Mouse (Mus musculus) ES-Bruce4 (cell line): ENCODE data around the gene Dync1li1. TPM values are rescaled to one million over a fixed set of nuclear protein-coding genes. Genes with fewer than 3 reads are reported as not detected.
"Not testable (repeated sequence)": the region's sequence is repeated elsewhere in the genome, so short reads cannot be mapped to it uniquely, and the experiment has no call there.

ENCODE experiments used
- H3K27ac ChIP-seq: 2 replicates; pipeline ENCODE4 v1.5.1; 2012; ENCODE audit warnings: low read length, inconsistent platforms; ENCODE audit not compliant: insufficient read depth
- H3K27me3 ChIP-seq: 2 replicates; pipeline ENCODE4 v1.6.1; 2012; ENCODE audit warnings: mild to moderate bottlenecking, low read length, inconsistent platforms; ENCODE audit not compliant: control insufficient read depth, poor library complexity, insufficient read depth, severe bottlenecking
- H3K36me3 ChIP-seq: 2 replicates; pipeline ENCODE4 v1.6.1; 2012; ENCODE audit warnings: inconsistent platforms, mild to moderate bottlenecking, low read length, moderate library complexity; ENCODE audit not compliant: control insufficient read depth, poor library complexity, insufficient read depth, severe bottlenecking
- H3K4me1 ChIP-seq: one replicate; pipeline ENCODE4 v1.8.1; 2011; ENCODE audit warnings: low read length; ENCODE audit not compliant: control insufficient read depth, insufficient read depth
- H3K4me3 ChIP-seq: 2 replicates; pipeline ENCODE4 v1.5.1; 2011; ENCODE audit warnings: low read depth, mild to moderate bottlenecking, low read length
- H3K9ac ChIP-seq: 2 replicates; pipeline ENCODE4 v1.6.1; 2012; ENCODE audit warnings: low read depth, mild to moderate bottlenecking, inconsistent platforms; ENCODE audit not compliant: poor library complexity, severe bottlenecking
- H3K9me3 ChIP-seq: replicated peaks from 2 replicates; pipeline ENCODE4 v1.6.1; 2012; ENCODE audit warnings: mild to moderate bottlenecking, low read length, inconsistent platforms; ENCODE audit not compliant: control insufficient read depth, poor library complexity, insufficient read depth, severe bottlenecking
- CTCF ChIP-seq: IDR thresholded peaks from one replicate; pipeline ENCODE4 v1.8.1; 2011; ENCODE audit warnings: low read depth, low read length
- EP300 ChIP-seq: IDR thresholded peaks from 2 replicates; pipeline ENCODE4 v1.6.1; 2011; ENCODE audit warnings: low read depth, low read length; ENCODE audit not compliant: insufficient read depth
- POLR2A ChIP-seq: IDR thresholded peaks from one replicate; pipeline ENCODE4 v1.8.1; 2011; ENCODE audit warnings: low read length; ENCODE audit not compliant: insufficient read depth
- polyA plus RNA-seq: library from polyadenylated mRNA; stranded (reverse); fragments of >200 nt; gene quantifications from 2 replicates; pipeline ENCODE4 v1.2.4, GENCODE M21; 2011; ENCODE audit warnings: low read depth; ENCODE audit not compliant: missing spikeins, insufficient read depth, insufficient read length

Gene Dync1li1
- polyA plus RNA-seq, 1 experiment = 73.8 TPM

DNA sequence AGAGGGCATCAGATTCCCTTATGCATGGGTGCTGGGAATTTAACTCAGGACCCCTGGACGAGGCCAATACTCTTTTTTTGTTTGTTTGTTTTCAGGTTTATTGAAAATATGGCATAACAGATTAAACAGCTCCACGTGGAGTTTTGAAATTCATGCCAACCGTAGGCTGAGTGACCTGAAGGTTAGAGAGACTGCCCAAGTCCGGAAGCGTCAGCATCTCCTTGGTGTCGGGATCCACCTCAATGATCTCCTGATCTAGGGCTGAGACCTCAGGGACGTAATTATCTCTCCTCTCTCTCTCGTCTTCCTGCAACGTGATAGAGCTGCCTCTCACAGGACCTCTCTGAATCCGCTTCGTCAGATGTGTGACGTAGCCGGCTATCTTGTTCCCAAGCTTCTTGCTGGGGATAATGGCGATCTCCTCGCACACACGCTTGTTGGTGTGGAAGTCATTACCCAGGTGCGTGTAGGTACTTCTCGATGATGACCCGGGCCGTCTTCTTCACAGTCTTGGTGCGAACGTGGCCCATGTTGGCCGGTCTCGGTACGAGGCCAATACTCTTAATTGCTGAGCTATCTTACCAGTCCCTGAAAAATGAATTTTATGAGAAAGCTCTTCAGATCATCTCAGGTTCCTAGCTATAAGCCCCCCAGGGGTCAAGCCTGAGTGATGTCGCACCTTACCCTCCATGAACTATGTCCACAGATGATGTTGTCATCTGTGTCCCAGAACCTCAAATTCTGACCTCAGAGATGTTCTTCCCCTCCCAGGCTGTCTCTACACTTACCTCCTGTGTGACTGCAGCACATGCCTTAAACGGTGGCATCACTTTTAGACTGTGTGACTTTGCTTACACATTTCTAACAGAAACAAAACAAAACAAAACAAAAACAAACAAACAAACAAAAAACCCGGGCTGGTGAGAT, 40.8 kb upstream of the Dync1li1 start:
- H3K27ac ChIP-seq = no peak overlapping the region
- H3K36me3 ChIP-seq = no peaks in the 10 kb centered on the region
- H3K4me3 ChIP-seq = no peak overlapping the region
- no peaks in the 10 kb centered on the region for H3K4me1 ChIP-seq
- TF ChIP-seq EP300 = no peak
- TF ChIP-seq CTCF = no peak
- no peak for TF ChIP-seq POLR2A
- no peaks in the 10 kb centered on the region for H3K27me3 ChIP-seq
- no peak overlapping the region for H3K9ac ChIP-seq
- no peaks in the 10 kb centered on the region; the same call in 1 of the 2 replicates for H3K9me3 ChIP-seq

DNA sequence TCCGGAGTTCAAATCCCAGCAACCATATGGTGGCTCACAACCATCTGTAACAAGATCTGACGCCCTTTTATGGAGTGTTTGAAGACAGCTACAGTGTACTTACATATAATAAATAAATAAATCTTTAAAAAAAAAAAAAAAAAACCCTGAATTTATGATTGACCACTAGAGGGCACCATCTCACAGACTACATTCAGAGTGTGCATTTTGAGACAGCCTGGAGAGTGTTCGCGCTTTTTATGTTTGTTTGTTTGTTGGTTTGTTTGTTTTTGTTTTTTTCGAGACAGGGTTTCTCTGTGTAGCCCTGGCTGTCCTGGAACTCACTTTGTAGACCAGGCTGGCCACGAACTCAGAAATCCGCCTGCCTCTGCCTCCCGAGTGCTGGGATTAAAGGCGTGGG, 40.1 kb upstream of the Dync1li1 start:
- not testable (repeated sequence) for H3K27ac ChIP-seq, H3K9me3 ChIP-seq, H3K27me3 ChIP-seq, H3K4me3 ChIP-seq, H3K36me3 ChIP-seq, H3K9ac ChIP-seq, H3K4me1 ChIP-seq
- peak; percentile 4 for TF ChIP-seq CTCF

DNA sequence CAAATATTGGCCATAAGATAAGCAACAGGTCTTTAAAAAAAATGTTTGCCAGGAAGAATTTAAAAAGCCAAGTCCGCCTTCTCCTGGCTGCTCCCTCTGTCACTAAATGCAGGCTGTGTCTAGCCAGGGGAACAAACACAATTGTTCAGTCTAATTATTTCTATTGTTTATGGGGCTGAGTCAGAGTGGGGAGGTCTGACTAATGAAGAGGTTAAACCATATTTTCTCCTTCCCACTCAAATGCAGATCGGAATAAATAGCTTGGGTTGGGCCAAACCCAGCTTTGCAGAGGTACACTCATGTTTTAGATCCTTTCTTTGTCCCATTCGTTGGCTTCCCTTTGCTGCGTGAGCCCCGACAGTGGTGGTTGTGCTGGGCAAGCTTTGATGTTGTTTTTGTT, 39.2 kb upstream of the Dync1li1 start:
- Histone ChIP-seq H3K9ac (no peak overlapping the region), H3K4me1 (no peaks in the 10 kb centered on the region), H3K9me3 (peaks cover 6% of the 10 kb centered on the region), H3K27me3 (no peaks in the 10 kb centered on the region), H3K27ac (no peak overlapping the region), H3K36me3 (no peaks in the 10 kb centered on the region), H3K4me3 (no peak overlapping the region)
- TF ChIP-seq POLR2A = no peak
- TF ChIP-seq CTCF = no peak
- no peak for TF ChIP-seq EP300

DNA sequence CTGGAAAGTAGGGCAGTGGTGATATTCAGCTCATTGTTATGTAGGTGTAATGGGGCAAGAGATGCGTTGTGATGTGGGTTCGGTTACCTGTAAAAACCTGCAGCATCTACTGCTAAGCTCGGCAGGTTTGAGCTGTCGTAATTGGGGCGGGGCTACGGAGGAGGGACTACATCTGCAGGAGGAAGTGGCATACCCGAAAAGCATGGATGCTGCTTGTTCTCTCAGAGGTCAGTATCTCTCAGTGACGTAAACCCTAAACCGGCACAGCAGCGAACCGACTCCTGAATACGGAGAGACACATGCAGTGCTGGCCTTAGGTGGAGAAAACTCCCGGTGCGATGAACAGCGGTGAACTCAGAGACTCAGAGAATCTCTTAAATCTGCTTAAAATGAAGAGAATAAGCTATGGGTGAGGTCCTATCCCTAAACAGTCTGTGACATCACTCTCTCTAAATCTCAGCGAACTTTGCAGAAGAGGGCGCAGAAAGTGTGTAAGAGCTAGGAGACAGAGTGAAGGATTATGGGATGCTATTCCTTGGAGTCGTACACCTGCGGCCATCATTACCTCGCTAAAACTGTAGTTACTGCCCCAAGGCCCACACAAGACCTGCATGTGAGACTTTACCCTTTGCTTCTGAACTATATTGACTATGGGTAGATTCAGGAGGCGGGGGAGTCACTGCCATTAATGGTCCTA, 37.5 kb upstream of the Dync1li1 start:
- Histone ChIP-seq H3K4me3 (peak overlapping the region; percentile 69), H3K9ac (peak overlapping the region; percentile 24; the same call in 1 of the 2 replicates), H3K27ac (no peak overlapping the region), H3K9me3 (peaks cover 6% of the 10 kb centered on the region), H3K4me1 (no peaks in the 10 kb centered on the region), H3K36me3 (no peaks in the 10 kb centered on the region), H3K27me3 (no peaks in the 10 kb centered on the region)
- no peak for TF ChIP-seq CTCF
- TF ChIP-seq POLR2A = peak; percentile 65
- no peak for TF ChIP-seq EP300

DNA sequence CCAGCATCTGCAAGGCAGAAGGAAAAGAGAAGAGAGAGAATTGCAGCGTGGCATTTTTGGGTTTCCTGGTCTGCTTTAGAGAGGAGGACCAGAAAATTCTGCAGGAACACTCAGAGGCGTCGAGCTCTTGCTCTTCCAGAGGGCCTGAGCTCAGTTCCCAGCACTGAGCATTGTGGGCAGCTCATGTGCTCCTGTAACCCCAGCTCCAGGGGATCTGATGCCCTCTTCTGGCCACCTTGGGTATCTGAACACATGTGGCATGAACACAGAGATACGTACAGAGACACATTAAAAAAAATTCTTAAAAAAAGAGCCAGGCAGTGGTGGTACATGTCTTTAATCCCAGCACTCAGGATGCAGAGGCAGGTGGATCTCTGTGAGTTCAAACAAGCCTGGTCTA, 33.2 kb upstream of the Dync1li1 start:
- no peaks in the 10 kb centered on the region for H3K27me3 ChIP-seq
- H3K9ac ChIP-seq = no peak overlapping the region
- TF ChIP-seq EP300 (no peak), POLR2A (no peak), CTCF (peak; percentile 35)
- H3K9me3 ChIP-seq = peaks cover 6% of the 10 kb centered on the region
- H3K4me3 ChIP-seq = no peak overlapping the region
- no peaks in the 10 kb centered on the region for H3K36me3 ChIP-seq
- H3K27ac ChIP-seq = no peak overlapping the region
- no peaks in the 10 kb centered on the region for H3K4me1 ChIP-seq

DNA sequence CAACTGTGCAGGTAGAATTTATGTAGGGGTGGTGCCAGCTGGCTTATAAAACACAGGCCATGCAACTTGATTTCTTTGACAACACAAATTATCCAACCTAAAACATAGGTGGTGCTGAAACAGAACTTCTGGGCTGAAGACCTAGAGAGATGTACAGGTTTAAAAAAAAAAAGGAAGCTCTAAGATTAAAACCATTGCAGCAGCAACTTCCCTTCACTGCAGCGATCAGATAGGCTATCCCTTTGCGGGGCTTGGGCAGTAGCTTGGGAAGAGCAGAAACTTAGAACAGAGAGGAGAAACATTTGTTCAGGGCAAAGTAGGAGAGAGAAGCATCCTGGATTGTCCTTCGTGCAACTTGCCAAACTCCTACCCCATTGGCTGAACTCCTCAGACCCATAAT, 31.9 kb upstream of the Dync1li1 start:
- Histone ChIP-seq H3K4me3 (no peak overlapping the region), H3K4me1 (no peaks in the 10 kb centered on the region), H3K27me3 (no peaks in the 10 kb centered on the region), H3K36me3 (no peaks in the 10 kb centered on the region), H3K9ac (no peak overlapping the region), H3K9me3 (peaks cover 6% of the 10 kb centered on the region), H3K27ac (no peak overlapping the region)
- TF ChIP-seq CTCF = no peak
- no peak for TF ChIP-seq EP300
- no peak for TF ChIP-seq POLR2A
